Comparison of ENCODE assay signal across 22 mouse cellular contexts in the genomic region with DNA sequence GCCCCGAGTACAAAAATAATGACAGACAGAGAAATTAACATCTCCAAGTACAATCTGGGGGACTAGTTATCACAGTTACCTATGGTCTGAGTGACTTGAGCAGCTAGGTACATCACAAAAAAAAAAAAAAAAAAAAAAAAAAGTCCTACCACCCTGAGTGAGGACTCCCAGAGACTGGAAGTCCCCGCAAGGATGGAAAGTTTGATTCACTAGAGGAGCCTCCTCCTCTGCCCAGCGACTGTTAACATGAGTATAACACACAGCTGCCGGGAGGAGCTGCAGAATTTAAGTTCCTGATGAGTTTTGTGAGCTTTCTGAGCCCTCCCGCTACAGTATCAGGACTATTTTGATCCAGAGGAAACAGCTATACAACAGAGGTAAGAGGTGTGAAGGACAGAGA. TPM values are rescaled to one million over a fixed set of nuclear protein-coding genes. Genes with fewer than 3 reads are reported as not detected.
"Had no signal": no experiment of that assay in that cellular context is flagged by ENCODE, and none has a peak within 500 bp of the region (broad histone marks: within the 10 kb centered on the region; RNA-seq: fewer than 3 reads in every experiment).

No protein-coding gene starts in this region.

- H3K36me3 ChIP-seq: neural tube, embryonic 13.5 days; neural tube, embryonic 15.5 days; stomach, embryonic 15.5 days had no signal

- H3K27me3 ChIP-seq: neural tube, embryonic 13.5 days; neural tube, embryonic 15.5 days; stomach, embryonic 15.5 days had no signal

- H3K9me3 ChIP-seq: neural tube, embryonic 13.5 days; neural tube, embryonic 15.5 days; stomach, embryonic 15.5 days had no signal

- H3K27ac ChIP-seq: neural tube, embryonic 13.5 days; neural tube, embryonic 15.5 days; stomach, embryonic 15.5 days; stomach, postnatal 0 days had no signal

- H3K4me1 ChIP-seq: neural tube, embryonic 13.5 days; neural tube, embryonic 15.5 days; stomach, embryonic 15.5 days had no signal

- DNase-seq: retina, postnatal 1 day; right cerebral cortex, adult 18-20 months; right cerebral cortex, postnatal 14 days; right cerebral cortex, postnatal 25 days; right cerebral cortex, postnatal 4 days; spleen, adult 18-20 months; thymus, adult 18-20 months; thymus, adult 2 months; thymus, postnatal 14 days; thymus, postnatal 25 days; thymus, postnatal 36 days; thymus, postnatal 4 days had no signal

- H3K9ac ChIP-seq: neural tube, embryonic 13.5 days; neural tube, embryonic 15.5 days; stomach, embryonic 15.5 days had no signal

- H3K4me3 ChIP-seq: neural tube, embryonic 13.5 days; neural tube, embryonic 15.5 days; stomach, embryonic 15.5 days had no signal

- H3K4me2 ChIP-seq: neural tube, embryonic 13.5 days; neural tube, embryonic 15.5 days; stomach, embryonic 15.5 days had no signal

RNA-seq across cellular contexts. Expression of gene Iqub, which starts 28.3 kb away (rescaled TPM):
- total RNA-seq: neutrophil, adult 5-6 weeks had no signal
- polyA plus RNA-seq: small intestine, adult 2 months; spleen, adult 2 months; stomach, embryonic 14.5 days; stomach, embryonic 16.5 days; stomach, postnatal 0 days had no signal

RNA-seq across cellular contexts. Expression of gene Asb15, which starts 41.4 kb away (rescaled TPM):
- total RNA-seq: neutrophil, adult 5-6 weeks had no signal
- polyA plus RNA-seq: neural tube, embryonic 13.5 days; neural tube, embryonic 14.5 days; neural tube, embryonic 15.5 days; small intestine, adult 2 months; spleen, adult 2 months; stomach, embryonic 14.5 days; stomach, embryonic 15.5 days had no signal
